Mouse (Mus musculus): ENCODE results near the gene Traf4.
A peak's percentile ranks its signal among the peaks of the same experiment; 100 is the strongest.
"Not testable (repeated sequence)": the region's sequence is repeated elsewhere in the genome, so short reads cannot be mapped to it uniquely, and the experiment has no call there.

Gene Traf4

GRCm38 (mm10) chr11:78135314-78135713, 30.1 kb downstream of the Traf4 start:
- not testable (repeated sequence) for DNase-seq

- no peak for DNase-seq
These were observed 31.0 kb downstream of the Traf4 start for GRCm38 (mm10) chr11:78134344-78134743.

DNA sequence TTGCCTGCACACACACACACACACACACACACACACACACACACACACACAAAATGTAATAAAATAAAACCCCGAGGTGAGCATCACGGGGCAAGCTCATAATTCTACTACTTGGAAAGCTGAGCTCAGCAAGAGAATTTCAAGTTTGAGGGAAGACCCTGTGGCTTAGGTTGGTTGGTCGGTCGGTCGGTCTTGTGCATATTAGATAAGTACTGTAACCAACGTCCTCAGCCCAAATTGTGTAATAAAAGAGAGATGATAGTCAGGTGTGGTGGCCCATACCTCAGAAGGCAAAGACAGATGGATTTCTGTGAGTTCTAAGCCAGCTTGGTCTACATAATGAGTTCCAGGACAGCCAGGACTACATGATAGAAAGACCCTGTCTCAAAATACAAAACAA, 31.5 kb downstream of the Traf4 start:
- DNase-seq, result no peak

- no peak for DNase-seq
These were observed 35.9 kb downstream of the Traf4 start for GRCm38 (mm10) chr11:78129458-78129857.

- no peak for DNase-seq
These were observed 38.6 kb downstream of the Traf4 start for GRCm38 (mm10) chr11:78126739-78127138.

- DNase-seq, result no peak
These were observed 39.7 kb downstream of the Traf4 start for GRCm38 (mm10) chr11:78125691-78126090.

GRCm38 (mm10) chr11:78123782-78124181, 41.6 kb downstream of the Traf4 start:
- no peak for DNase-seq

DNA sequence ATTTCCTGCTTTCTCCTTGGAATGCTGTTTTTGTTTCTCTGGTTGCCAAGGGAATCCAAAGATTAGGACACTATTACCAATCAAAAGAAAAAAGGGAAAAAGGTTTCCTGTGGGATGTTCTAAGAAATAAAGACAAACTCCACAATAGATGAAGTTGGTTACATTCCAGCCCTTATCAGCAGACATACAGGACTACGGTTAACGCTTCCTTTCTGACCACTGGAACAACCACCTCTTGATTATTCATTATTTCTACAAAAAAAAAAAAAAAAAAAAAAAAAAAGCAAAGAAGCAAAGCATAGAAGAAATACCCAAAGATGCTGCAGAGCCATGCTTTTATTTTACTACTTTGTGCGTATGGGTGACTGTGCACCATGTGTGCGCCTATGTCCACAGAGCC, 42.6 kb downstream of the Traf4 start:
- no peak for DNase-seq

GRCm38 (mm10) chr11:78121176-78121575, 44.2 kb downstream of the Traf4 start:
- no peak for DNase-seq

DNA sequence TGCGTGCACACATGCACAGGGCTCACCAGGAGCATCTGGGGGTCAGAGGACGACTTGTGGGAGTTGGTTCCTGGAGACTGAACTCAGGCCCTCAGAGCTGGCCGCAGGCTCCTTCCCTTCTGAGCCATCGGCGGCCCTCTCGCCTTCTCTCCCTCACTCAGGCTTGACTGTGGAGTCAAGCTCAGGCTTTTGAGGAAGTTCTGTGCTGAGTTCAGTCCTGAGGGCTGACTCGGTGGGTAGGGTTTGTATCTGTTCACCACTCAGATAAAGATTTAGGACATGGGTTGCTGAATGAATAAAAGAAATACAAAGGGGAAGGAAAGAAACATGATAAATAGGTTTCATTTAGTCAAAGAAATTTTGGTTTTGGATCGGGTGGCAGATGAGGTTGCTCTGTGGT, 45.5 kb downstream of the Traf4 start:
- DNase-seq, result no peak

GRCm38 (mm10) chr11:78118467-78118866, 46.9 kb downstream of the Traf4 start:
- no peak for DNase-seq

DNA sequence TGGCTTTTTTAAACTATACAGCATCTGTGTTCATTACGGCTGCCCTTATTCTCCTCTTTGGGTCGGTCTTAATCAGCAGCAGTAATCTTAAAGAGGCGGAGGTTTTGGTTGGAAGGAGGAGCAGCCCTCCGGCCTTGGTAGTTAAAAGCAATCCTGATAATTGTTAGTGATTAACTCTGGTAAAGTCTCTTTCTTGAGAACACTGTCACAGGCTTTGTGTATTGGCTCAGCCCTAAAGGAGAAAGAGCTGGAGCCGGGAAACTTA, 49.3 kb downstream of the Traf4 start:
- DNase-seq, result no peak

DNA sequence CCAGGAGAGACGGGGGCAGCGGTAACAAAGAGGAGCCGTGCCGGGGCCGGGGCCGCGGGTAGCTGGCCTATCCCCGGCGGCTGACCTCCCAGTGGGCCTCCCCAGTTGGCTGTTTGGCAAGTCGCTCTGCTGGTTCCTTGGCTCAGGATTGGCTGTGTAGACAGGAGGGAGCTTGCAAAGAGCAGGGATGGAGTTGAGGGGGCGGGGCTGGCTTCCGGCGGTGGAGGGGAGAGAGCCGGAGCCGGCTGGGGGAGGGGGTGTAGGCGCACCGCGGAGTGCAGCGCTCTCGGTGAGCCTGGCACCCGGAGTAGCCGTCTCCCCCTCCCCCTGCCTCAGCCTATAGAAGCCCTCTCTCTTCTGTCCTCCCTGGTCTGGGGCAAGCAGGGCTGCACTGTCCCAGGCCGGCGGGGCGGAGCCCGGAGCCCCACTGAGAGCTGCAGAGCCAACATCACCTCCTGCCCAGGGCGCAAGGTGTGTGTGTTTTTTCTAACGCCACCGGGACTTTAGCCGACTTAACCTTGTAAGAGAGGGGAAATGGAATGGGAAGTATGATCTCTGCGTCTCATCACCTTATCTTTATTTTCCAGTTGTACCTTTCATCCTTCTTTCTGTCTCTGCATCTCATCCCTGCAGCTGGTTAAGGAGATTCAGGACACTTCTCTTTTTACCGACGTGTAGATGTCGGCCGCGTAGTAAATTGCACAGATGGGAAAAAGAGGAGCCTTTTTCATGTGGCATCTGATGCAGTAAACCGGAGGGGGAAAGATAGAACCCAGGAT, 49.8 kb downstream of the Traf4 start:
- DNase-seq, result peak; percentile 93

- DNase-seq, result no peak
These were observed 50.6 kb downstream of the Traf4 start for GRCm38 (mm10) chr11:78114676-78115366.

GRCm38 (mm10) chr11:78113616-78114015, 51.8 kb downstream of the Traf4 start:
- DNase-seq, result no peak
